Mouse (Mus musculus): ENCODE data around the gene Surf6. TPM values are rescaled to one million over a fixed set of nuclear protein-coding genes. Genes with fewer than 3 reads are reported as not detected.

Gene Surf6
- total RNA-seq (2021): 10 to 100 TPM; 12.9 to 14.7 TPM
- long read RNA-seq, experiment 1, transcript Surf6-201 (5 exons, 2,971 nt): major isoform, 6 of 11 reads
- long read RNA-seq, experiment 1, partial matches to known transcripts: 3 of 11 reads
- long read RNA-seq, experiment 1, other reads (novel, unspliced or antisense): 1 of 11 reads
- long read RNA-seq, experiment 2, transcript Surf6-201 (5 exons, 2,971 nt): major isoform, 10 of 12 reads
- long read RNA-seq, experiment 2, partial matches to known transcripts: 1 of 12 reads
- long read RNA-seq, experiment 2, other reads (novel, unspliced or antisense): 1 of 12 reads

GRCm38 (mm10) chr2:26902467-26903220 is at the start of gene Surf6:
TSS of gene Surf6 (minus strand) at chr2:26902879.
- peak; percentile 86 for DNase-seq

GRCm38 (mm10) chr2:26952193-26952592 is 49.5 kb upstream of the Surf6 start:
- no peak for DNase-seq

DNA sequence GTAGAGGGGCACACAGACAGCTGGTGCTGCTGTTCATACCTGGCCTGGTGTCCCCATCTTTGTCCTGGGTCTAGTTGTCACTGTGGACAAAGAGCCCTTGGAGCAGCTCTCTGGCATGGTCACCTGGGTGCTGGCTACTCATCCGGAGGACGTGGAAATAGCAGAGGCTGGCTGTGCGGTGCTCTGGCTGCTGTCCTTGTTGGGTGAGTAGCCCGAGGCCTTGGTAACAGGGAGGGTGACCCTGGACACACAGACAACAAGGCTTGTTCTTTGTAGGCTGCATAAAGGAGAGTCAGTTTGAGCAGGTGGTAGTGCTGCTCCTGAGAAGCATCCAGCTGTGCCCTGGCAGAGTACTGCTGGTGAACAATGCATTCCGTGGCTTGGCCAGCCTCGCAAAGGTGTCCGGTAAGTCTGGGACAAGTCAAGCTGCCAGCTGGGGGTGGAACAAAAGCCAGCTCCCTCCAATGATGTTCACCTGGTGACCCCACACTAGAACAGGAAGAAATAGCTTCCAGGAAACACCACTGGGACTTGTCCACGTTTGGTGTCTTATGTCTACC is 48.7 kb upstream of the Surf6 start:
- no peak for DNase-seq

DNA sequence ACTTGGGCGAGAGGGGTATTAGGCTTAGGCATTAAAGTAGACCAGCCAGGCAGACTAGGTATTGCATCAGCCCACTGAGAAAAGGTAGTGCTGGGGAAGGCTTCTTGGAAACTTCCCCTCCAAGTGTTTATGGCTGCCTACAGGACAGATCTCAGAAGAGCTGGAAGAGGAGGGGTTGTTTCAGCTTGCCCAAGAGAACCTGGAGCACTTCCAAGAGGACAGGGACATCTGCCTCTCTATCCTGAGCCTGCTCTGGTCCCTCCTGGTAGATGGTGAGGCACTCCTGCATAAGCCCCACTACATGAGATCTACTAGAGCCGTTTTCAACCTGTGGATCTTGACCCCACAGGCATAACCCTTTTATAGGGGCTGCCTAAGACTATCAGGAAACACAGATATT is 47.7 kb upstream of the Surf6 start:
- no peak for DNase-seq

DNA sequence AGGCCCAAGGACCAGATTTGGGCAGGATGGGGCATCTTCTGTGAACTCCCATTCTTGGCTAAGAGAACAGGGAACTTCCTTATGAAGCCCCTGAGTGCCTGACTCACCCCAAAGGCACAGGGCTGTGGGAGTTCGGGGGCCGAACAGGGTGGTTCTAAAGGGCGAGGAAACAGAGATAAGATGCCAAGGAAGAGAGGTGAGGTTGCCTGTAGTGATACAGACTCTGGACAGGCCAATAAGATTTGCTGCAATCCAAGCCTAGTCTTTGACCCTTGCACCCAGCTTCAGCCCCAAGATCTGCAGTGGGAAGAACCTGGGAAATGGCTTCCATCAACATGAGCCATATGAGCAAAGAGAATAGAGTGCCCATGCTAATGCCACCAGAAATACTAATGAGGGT is 40.6 kb upstream of the Surf6 start:
- DNase-seq: no peak

DNA sequence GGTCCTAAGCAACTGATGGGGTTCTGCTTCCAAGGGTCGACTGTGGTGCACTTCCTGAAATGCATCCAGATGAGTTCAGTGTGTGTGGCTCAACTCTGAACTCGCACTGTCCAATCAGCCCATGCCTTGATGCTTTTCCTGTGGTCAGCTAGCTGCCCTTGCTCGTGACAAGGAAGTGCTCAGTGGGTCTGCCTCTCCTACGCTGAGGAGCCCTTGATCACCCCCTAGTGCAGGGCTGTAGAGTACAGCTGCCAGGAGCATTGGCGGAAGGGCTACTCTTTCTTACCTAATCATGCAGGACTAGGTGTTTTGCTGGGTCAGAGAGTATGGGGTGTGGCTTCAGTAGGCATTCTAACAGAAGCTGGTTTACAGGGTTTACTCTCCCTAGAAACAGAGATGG is 38.9 kb upstream of the Surf6 start:
- DNase-seq: no peak

DNA sequence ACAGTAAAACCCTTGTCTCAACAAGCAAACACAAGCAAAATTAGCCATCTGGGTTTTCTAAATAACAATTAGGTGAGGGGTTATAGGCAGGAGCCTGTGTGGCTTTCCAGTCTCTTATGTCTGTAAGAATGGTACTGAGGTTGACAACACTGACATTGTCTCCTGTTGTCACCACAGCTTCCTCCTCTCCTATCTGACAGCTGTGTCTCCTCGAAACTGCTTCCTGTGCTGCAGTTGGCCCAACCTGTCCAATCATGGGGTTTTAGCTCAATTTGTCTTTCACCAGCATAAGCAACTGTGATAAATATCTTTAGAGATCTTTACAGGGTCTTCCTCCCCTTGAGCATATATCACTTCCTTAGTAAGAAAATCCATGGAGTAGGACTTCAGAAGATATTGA is 33.7 kb upstream of the Surf6 start:
- DNase-seq: no peak

DNA sequence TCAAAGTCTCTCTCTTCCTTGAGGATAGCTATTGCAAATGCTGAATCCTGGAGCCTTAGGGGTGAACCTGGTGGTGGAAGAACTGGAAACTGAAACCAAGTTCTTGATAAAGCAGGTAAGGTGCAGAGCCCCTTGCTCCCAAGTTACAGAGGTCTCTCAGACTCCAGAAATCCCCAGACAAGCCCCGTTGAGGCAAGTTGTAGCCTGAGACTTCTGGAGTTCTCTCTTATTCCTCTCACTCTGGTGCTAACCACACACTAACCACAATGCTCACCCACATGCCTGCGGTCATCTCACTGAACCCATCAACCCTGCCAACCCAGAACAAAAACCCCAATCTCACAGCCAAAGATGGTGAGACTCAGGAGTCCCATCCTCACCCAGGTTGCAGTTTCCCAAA is 32.6 kb upstream of the Surf6 start:
- DNase-seq: no peak

DNA sequence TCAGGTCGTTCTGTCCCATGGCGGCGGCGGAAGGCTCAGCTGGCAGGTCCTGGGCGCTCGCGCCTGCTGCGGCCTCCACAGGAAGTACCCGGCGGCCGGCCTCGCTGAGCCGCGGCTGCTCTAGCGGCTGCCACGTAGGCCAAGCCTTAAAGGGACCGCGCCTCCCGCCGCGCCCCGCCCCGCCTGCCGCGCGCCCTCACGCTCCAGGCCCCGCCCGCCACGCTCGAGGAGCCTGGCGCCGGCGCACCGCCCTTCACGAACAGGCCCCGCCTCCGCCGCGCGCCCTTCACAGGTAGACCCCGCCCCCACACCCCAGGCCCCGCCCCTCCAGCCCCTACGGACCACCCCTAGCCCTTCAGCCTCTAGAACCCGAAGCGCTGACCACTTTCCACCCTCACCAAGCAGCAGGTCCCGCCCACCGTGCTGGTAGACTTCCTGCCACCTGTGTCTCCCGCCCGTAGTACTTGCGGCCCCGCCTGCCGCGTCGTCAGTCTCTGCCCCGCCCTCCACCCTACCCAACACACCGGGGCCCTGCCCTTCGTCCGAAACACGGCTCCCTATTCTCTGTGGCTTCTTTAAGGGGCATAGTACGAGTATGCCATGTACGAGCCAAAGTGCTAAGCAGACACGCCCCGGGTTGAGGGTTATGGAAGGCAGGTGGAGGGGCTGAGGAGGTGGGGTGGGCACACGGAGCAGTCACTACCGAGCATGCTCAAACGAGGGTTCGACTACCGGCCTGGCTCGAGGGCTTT is 30.8 kb upstream of the Surf6 start, which contains the start of the genes Surf4 and Stkld1:
TSS of gene Surf4 (minus strand) at position 625 of the 752 bp plus-strand sequence.
TSS of gene Stkld1 (plus strand) at position 744 of the 752 bp plus-strand sequence.
- DNase-seq: peak; percentile 94

DNA sequence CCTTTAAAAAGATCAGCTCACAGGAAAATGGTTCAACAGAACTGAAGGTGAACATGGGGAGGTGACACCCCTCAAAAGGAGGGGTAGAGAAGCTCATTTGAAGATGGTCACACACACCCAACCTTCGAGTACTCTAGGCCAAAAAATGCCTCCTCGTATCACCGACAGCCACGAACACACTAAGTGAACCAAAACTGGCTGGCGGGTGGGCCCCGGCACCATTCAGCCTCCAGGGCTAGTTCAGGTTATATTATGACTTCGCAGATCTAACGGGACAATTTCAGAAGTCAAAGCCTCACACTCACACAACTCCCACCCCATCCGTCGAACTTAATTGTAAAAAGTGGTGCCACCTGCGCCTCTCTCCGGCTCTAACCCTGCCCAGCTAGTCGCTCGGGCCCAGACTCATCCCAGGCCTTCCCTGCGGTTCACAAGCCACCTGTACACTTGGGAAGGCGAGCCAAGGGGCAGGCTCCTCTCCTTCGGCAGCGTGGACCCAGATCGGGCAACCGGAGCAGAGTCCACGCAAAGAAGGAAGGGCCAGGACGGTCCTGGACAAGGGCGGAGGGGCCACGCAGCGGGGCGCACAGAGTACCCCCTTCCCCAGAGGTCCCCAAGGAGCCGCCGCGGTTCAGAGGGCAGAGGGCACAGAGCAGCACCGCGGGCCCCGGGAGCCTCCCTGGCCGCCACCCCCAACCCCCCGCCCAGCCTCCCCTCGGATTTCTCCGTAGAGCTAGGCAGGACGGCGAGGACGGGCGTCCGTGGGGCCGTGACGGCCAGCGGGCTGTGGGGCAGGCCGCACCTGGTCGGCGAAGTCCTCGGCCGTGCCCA is 30.0 kb upstream of the Surf6 start:
- DNase-seq: no peak

GRCm38 (mm10) chr2:26930390-26930789 is 27.7 kb upstream of the Surf6 start:
- DNase-seq: peak; percentile 52

DNA sequence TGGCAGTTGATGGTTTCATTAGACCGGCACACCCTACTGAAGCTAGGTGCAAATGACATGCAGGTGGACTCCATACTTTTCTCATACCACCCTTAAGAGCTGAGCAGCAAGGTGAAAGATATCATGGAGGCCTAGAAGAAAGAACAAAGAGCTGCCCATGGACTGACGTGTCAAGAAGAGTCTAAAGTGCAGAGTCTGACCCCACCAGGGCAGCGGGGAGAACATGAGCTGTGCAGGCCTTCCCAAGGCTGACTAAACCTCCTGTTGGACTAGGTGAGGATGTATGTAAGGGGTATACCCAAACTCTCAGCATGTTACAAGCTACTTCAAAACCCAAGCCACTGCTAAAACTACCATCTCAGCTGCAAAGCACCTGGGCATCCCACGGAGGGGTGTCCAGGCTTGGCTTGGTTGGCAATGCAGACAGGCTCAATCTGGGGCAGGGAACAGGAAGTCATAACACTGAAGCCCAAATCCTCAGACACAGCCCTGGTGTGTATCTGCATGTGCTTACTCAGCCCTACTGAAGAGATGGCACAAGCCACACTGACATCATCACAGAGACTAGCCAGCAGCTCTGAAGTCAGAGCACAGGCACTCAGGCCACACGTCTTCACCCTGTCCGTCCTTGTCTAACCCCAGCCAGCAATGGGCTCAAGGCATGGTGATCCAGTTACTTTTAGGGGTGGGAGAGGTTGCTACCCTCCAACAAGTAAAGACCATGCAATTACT is 25.2 kb upstream of the Surf6 start:
- DNase-seq: no peak

GRCm38 (mm10) chr2:26921784-26922183 is 19.1 kb upstream of the Surf6 start:
- no peak for DNase-seq

GRCm38 (mm10) chr2:26920190-26920855 is 17.6 kb upstream of the Surf6 start:
- no peak for DNase-seq

DNA sequence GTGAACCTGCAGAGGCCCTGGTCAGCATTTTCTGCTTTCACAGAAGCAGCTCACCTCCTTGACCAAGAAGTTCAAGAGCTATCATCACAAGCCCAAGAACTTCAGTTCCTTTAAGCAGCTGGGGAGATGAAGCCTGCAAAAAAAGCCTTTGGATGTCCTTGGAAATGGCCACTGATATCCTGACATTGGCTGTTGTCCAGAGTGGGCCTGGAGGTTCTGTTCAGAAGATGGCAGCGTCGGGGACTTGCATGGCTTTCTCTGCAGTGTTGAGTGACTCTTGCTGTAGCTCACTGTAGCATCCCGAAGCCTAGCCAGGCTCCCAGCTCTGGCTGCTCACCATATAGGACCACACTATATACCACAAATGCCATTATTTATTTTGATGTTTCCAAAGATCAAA is 17.0 kb upstream of the Surf6 start:
- DNase-seq: no peak

DNA sequence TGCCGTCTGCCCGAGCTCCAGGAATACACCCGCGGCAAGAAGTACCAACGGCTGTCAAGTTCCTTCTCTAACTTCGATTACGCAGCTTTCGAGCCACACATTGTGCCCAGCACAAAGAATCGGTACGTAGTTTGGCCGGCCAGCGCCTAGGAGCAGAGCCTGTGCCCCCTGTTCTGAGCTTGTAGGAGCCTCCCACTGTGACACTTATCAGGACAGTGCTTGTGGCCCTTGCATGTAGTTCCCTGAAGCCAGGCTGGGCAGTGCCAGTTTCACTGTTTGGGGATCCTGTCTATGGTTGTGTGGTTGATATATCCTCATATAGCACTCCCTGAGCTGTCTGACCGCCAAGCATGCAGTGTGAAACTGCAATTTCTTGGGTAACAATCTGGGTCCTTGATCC is 14.1 kb upstream of the Surf6 start:
- DNase-seq: no peak

- DNase-seq: peak; percentile 71
Measured at GRCm38 (mm10) chr2:26915927-26916728, 13.4 kb upstream of the Surf6 start, which contains the start of the genes Surf2 and Surf1. TSS of gene Surf2 (plus strand) at chr2:26916367. TSS of gene Surf1 (minus strand) at chr2:26916530.

GRCm38 (mm10) chr2:26914148-26914941 is 11.7 kb upstream of the Surf6 start:
- DNase-seq: no peak
